Mouse (Mus musculus): Measurements from ENCODE around the gene Caskin2. TPM values are rescaled to one million over a fixed set of nuclear protein-coding genes. Genes with fewer than 3 reads are reported as not detected.
A peak's percentile ranks its signal among the peaks of the same experiment; 100 is the strongest.

Gene Caskin2
- polyA plus RNA-seq, 2 experiments = 17.3 to 34.6 TPM

GRCm38 (mm10) chr11:115814605-115815450, 1.4 kb upstream of the Caskin2 start, which contains the start of gene Tsen54:
Gene Tsen54, plus strand, starts transcription at chr11:115814724.
- ATAC-seq (ENCODE audit: low FRiP score, low read depth) (peak; percentile 35), DNase-seq (ENCODE audit: low spot score) (peak; percentile 78)
- H3K9ac ChIP-seq (ENCODE audit: low read depth, low read length, severe bottlenecking) = peak within 1 kb of the TSS; percentile 77
- peak within 1 kb of the TSS; percentile 92 for H3K4me3 ChIP-seq (replicated peaks; ENCODE audit: low read length)
- 1% methylated on average over 65 of the region's 84 CpGs for WGBS
- 0 out of 2 replicates have a peak, but pooled peaks have one; percentile 22 for TF ChIP-seq POLR2A (IDR thresholded peaks at IDR 0.05; ENCODE audit: borderline replicate concordance, extremely low read depth, insufficient read depth, insufficient read length)
- no peak within 1 kb of the TSS for H3K27ac ChIP-seq (replicated peaks; ENCODE audit: low read depth, low read length)
- peaks cover 33% of the 10 kb centered on the region for H3K36me3 ChIP-seq (ENCODE audit: control insufficient read depth, insufficient read depth, low read length)
- H3K4me2 ChIP-seq (replicated peaks; ENCODE audit: low read depth, low read length, severe bottlenecking) = peak within 1 kb of the TSS; percentile 97
- H3K4me1 ChIP-seq (ENCODE audit: control insufficient read depth, insufficient read depth, low read length) = peaks cover 38% of the 10 kb centered on the region
- H3K27me3 ChIP-seq (ENCODE audit: control insufficient read depth, insufficient read depth, low read length) = no peaks in the 10 kb centered on the region
- H3K9me3 ChIP-seq (ENCODE audit: control insufficient read depth, low read length) = no peaks in the 10 kb centered on the region

GRCm38 (mm10) chr11:115812533-115813420, 662 bp downstream of the Caskin2 start:
- DNase-seq (ENCODE audit: low spot score) = peak; percentile 37
- peaks cover 58% of the 10 kb centered on the region for H3K4me1 ChIP-seq (ENCODE audit: control insufficient read depth, insufficient read depth, low read length)
- peak; percentile 0; the same call in 1 of the 2 replicates for ATAC-seq (ENCODE audit: low FRiP score, low read depth)
- peaks cover 36% of the 10 kb centered on the region for H3K36me3 ChIP-seq (ENCODE audit: control insufficient read depth, insufficient read depth, low read length)
- H3K4me2 ChIP-seq (replicated peaks; ENCODE audit: low read depth, low read length, severe bottlenecking) = peak overlapping the region; percentile 97
- no peaks in the 10 kb centered on the region for H3K27me3 ChIP-seq (ENCODE audit: control insufficient read depth, insufficient read depth, low read length)
- H3K27ac ChIP-seq (replicated peaks; ENCODE audit: low read depth, low read length) = peak overlapping the region; percentile 79
- peak overlapping the region; percentile 92 for H3K4me3 ChIP-seq (replicated peaks; ENCODE audit: low read length)
- H3K9ac ChIP-seq (ENCODE audit: low read depth, low read length, severe bottlenecking) = peak overlapping the region; percentile 72
- TF ChIP-seq POLR2A (IDR thresholded peaks at IDR 0.05; ENCODE audit: borderline replicate concordance, extremely low read depth, insufficient read depth, insufficient read length) = no peak
- no peaks in the 10 kb centered on the region for H3K9me3 ChIP-seq (ENCODE audit: control insufficient read depth, low read length)
- 3% methylated on average over 25 of the region's 28 CpGs for WGBS

- Histone ChIP-seq H3K9ac (ENCODE audit: low read depth, low read length, severe bottlenecking) (peak overlapping the region; percentile 72), H3K4me3 (replicated peaks; ENCODE audit: low read length) (peak overlapping the region; percentile 92), H3K36me3 (ENCODE audit: control insufficient read depth, insufficient read depth, low read length) (peaks cover 35% of the 10 kb centered on the region), H3K9me3 (ENCODE audit: control insufficient read depth, low read length) (no peaks in the 10 kb centered on the region), H3K4me2 (replicated peaks; ENCODE audit: low read depth, low read length, severe bottlenecking) (peak overlapping the region; percentile 97), H3K27ac (replicated peaks; ENCODE audit: low read depth, low read length) (no peak overlapping the region), H3K27me3 (ENCODE audit: control insufficient read depth, insufficient read depth, low read length) (no peaks in the 10 kb centered on the region), H3K4me1 (ENCODE audit: control insufficient read depth, insufficient read depth, low read length) (peaks cover 58% of the 10 kb centered on the region)
- DNase-seq (ENCODE audit: low spot score) (no peak), ATAC-seq (ENCODE audit: low FRiP score, low read depth) (no peak)
- TF ChIP-seq POLR2A (IDR thresholded peaks at IDR 0.05; ENCODE audit: borderline replicate concordance, extremely low read depth, insufficient read depth, insufficient read length) = no peak
- WGBS = 41% methylated on average over 7 of the region's 7 CpGs
Observed at GRCm38 (mm10) chr11:115812095-115812494, 1.3 kb downstream of the Caskin2 start.

- 83% methylated on average over 20 of the region's 20 CpGs for WGBS
- Histone ChIP-seq H3K9me3 (ENCODE audit: control insufficient read depth, low read length) (no peaks in the 10 kb centered on the region), H3K27ac (replicated peaks; ENCODE audit: low read depth, low read length) (no peak overlapping the region), H3K4me3 (replicated peaks; ENCODE audit: low read length) (peak overlapping the region; percentile 92), H3K4me1 (ENCODE audit: control insufficient read depth, insufficient read depth, low read length) (peaks cover 58% of the 10 kb centered on the region), H3K36me3 (ENCODE audit: control insufficient read depth, insufficient read depth, low read length) (peaks cover 37% of the 10 kb centered on the region), H3K4me2 (replicated peaks; ENCODE audit: low read depth, low read length, severe bottlenecking) (peak overlapping the region; percentile 97), H3K27me3 (ENCODE audit: control insufficient read depth, insufficient read depth, low read length) (no peaks in the 10 kb centered on the region), H3K9ac (ENCODE audit: low read depth, low read length, severe bottlenecking) (peak overlapping the region; percentile 72)
- DNase-seq (ENCODE audit: low spot score) (no peak), ATAC-seq (ENCODE audit: low FRiP score, low read depth) (no peak)
- TF ChIP-seq POLR2A (IDR thresholded peaks at IDR 0.05; ENCODE audit: borderline replicate concordance, extremely low read depth, insufficient read depth, insufficient read length) = no peak
Observed at GRCm38 (mm10) chr11:115811381-115812093, 1.9 kb downstream of the Caskin2 start.
